Mouse (Mus musculus) B cell, adult 2 months (primary cell): ENCODE results near the gene Npas2.

ENCODE experiments used
- DNase-seq, 2 experiments: peaks; one replicate each; pipeline ENCODE4 v3.0.0; 2022

Gene Npas2

GRCm38 (mm10) chr1:39192997-39193861 is at the start of gene Npas2:
TSS of gene Npas2 (plus strand) at chr1:39193731.
- no peak for DNase-seq

DNA sequence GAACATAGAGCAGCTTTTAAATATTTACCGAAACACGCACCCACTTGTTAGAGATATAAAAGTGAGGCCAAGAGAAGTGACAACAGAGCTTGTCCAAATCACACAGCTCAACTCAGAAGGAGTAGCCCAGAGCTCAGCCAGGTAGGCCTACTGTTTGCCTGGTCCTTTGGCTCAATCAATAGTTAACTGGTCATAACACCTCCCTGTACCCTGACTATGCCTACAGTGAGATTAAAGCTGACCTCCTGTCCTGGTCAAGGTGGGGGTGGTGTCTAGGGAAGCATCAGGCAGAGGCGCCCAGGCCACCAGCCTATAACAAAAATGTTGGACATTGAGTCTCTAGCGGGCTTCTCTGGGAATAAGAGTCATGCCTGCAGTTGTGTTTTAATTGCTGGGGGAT is 36.8 kb upstream of the Npas2 start:
- DNase-seq: no peak

DNA sequence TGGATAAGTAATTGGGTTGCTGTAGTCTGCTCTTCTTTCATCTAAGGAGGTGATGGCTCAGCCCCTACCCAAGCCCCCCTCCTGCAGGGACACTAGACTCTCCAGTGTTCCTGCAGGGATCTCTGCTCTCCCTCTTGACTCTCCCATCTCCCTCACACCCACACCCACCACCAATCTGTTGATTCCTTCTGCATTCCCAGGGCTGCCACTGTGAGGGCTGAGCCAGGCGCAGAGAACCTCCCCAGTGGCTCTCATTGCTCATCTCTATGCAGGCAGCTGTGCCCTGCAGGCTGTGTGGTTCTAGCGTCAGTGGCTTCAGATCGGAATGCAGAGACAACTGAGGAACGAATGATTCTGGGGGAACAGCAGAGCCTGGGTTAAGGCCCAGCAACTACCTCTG is 33.4 kb upstream of the Npas2 start:
- DNase-seq: no peak

DNA sequence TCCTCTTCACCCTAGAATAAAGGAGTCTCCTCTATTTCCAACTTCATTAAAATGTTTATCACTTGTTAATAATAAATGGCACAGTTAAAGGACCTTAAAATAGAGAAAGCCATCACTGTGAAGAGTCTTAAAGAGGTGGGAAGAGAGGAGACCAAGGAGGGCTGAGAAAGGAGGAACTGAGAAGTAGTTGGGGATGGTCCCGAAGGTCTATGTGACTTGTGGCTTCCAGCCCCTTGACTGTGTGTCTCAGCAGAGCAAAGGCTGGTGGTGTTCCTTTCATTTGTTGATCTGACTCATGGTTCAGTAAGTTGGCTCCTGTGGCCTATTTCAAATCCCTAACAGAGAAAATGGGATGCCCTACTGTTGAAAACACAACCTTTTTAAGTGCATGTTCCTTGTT is 30.5 kb upstream of the Npas2 start:
- DNase-seq: no peak

- DNase-seq: no peak
Observed at GRCm38 (mm10) chr1:39176690-39177089, 16.8 kb upstream of the Npas2 start.

DNA sequence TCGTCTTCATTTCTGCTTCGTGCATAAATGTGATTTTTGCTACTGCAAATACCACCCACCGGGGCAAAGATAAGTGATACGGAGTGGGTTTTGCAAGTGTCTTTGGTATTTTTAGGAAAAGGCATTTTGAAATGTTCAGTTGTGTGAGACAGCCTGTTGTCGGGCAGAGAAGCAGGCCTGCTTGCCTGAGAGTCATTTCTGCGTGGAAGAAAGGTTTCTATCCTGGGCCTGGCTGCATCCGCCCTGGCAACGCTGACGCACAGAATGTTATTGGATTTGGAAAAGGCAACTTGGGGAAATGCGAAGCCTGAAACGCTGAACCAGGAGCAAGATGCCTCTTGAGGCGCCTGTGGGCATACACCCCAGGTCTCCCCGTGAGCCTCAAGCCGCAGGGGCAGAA is 16.3 kb upstream of the Npas2 start:
- DNase-seq: no peak

DNA sequence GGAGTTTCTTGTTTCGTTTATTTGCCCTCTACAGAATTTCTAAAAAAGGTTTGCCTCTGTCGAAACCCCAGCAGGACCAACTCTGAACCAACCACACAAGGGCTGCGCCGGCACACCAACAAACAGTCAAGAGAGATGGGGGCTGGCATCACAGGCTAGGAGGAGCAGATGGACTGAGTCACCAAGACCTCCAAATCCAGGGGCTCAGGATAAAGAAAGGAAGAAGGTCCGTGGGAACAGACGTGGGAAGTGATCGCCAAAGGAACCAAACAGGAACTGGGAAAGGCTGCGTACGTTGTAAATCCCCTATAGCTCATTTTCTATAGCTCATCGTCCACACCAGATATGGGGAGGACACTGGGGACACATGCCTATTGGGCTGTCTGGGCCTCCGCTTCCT is 13.7 kb upstream of the Npas2 start:
- no peak for DNase-seq

- DNase-seq: no peak
Observed at GRCm38 (mm10) chr1:39180517-39180916, 13.0 kb upstream of the Npas2 start.

DNA sequence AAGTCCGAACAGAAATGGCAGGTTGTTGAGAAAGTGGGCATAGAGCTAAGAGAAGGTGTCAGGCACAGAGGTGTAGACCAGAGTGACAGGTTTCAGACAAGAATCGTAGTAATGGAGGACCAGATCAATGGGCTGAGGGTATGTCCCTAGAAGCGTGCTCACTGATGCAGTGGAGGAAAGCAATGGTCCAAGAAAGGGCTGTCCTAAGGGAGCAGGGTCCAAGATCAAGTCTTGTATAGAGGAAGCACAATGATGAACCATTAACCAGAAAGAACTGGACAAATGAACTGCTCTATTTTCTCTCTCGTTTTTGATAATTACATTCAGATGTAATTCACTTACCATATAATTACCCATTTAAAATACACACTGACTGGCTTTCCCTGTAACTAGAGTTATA is 11.6 kb upstream of the Npas2 start:
- DNase-seq: no peak

- no peak for DNase-seq
Observed at GRCm38 (mm10) chr1:39185833-39186232, 7.7 kb upstream of the Npas2 start.

DNA sequence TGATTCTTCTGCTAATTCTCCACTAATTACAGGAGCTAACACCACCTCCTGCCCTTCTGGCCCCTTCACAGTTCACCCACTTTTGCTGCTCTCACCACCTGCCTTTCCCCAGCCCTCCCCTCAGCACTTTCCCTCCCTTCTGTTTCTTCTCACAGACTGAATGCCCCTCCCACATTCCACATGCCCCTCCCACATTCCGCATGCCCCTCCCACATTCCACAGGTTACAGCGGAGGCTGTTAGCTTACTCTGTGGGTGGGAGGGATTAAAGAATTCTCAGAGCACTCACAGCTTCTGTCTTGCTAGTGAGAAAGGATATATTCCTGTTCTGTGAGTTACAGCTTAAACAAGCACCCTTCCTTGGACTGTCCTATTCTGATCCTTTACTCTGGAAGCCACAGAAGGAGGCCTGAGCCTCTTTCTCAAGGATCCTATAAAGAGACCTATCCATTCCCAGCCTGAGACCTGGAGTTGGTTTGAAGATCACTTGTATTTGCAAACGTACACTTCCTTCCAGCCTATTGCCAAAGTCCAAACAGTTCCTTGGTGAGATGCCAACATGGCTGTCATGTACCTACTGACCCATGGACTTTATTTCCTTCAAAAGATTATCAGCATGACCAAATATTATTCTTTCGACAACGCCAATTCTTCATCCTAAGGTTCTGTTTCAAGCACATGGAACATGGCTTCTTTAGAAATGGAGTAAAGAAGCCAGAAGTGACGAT is 6.7 kb upstream of the Npas2 start:
- DNase-seq: no peak

GRCm38 (mm10) chr1:39191122-39191521 is 2.4 kb upstream of the Npas2 start:
- no peak for DNase-seq

DNA sequence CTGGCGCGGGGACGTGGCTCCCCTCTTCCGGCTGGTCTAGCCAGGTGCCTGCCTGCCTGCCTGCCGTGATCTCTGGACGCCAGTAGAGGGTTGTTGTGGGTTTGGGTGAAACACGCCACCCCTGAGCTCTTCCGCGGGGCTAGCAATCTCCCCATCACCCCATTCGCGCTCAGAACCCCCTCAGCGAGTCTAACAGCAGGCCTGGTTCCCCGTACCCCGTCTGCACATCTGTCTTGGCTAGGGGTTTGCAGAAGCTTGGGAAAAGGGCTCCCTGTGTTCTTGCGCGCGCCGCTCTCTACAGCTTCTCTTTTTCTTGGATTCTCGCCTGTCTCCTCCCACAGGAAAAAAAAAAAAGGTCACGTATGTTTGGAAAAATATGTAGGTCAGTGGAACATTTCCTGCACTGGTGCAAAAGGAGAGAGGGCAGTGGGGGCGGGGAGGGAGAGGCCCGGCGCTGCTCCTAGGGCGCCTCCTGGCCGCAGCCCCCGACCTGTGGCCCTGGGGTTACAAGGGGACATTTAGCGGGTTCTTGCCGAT is 1.0 kb upstream of the Npas2 start:
- no peak for DNase-seq

- DNase-seq: no peak
Observed at GRCm38 (mm10) chr1:39193862-39194675, 538 bp downstream of the Npas2 start.

DNA sequence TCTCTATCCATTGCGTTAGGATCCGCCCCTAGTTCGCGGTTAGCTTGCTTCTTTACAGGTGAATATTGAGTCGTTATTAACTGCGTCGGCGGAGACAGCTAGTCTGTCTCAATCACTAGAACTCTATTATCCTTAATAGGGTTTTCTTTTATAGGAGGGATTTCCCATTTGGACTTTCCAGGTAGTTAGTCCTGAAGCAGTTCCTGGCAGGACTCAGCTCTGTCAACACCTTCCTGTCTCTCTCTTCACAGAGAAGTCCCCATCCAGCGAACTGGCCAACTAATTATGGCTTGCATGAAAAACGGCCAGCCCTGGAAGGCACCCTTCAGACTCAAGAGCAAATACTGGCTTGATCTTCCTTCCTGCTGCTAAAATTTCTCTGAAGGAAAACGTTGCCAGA is 1.4 kb downstream of the Npas2 start:
- DNase-seq: no peak

DNA sequence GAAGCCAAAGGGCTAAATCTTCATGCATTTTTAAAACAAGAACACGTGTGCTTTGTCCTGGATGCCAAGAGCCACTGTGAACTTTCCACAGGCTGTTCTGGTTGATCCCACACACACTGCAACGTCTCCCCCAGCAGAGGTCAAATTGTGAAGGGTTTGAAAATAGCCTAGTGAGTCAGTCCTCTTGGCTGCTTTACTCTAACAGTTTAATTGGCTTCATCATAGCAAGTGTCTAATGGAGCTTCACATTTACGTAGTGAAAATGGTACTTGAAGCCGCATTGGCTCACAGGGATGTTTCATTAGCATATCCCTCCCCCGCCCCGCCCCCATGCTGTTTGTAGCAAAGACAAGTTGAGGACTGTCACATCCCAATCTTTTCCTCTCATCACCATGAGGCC is 2.6 kb downstream of the Npas2 start:
- no peak for DNase-seq

- no peak for DNase-seq
Observed at GRCm38 (mm10) chr1:39196676-39197375, 3.3 kb downstream of the Npas2 start.

DNA sequence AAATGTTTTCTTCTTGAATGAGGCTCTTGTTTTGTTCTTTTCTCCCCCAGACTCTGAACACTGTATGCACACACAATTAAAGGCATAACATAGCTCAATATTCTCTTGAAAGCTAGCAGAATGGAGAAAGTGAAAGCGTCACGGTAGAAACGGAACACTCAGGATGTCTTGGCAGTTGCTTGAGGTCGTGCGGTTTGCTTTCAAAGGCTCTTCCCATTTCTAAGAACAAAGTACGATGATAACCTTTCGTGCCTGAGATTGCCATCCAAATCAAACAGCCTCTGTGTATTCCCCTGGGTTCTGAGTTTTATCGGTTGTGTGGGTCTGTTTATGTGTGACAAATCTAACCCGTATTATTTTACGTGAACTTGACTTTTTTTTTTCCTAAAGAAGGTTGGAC is 11.5 kb downstream of the Npas2 start:
- no peak for DNase-seq

- no peak for DNase-seq
Observed at GRCm38 (mm10) chr1:39205697-39206096, 12.2 kb downstream of the Npas2 start.

- no peak for DNase-seq
Observed at GRCm38 (mm10) chr1:39206942-39207341, 13.4 kb downstream of the Npas2 start.

GRCm38 (mm10) chr1:39210928-39211327 is 17.4 kb downstream of the Npas2 start:
- no peak for DNase-seq

DNA sequence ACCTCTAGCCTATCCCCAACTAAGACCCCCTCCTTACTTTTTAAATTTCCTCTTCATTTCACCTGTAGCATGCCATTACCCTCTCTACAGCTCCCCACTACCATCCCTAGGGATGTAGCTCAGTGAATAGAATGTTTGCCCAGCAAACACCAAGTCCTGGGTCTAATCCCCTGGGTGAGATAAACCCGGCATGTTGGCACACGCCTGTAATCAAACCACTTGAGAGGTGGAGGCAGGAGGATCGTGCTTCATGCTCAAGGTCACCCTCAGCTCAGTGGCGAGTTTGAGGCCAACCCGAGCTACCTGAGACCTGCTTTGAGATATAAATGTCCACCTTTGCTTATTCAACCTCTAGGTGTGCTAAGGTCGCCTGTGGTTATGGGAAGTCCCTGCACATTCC is 19.5 kb downstream of the Npas2 start:
- DNase-seq: no peak

DNA sequence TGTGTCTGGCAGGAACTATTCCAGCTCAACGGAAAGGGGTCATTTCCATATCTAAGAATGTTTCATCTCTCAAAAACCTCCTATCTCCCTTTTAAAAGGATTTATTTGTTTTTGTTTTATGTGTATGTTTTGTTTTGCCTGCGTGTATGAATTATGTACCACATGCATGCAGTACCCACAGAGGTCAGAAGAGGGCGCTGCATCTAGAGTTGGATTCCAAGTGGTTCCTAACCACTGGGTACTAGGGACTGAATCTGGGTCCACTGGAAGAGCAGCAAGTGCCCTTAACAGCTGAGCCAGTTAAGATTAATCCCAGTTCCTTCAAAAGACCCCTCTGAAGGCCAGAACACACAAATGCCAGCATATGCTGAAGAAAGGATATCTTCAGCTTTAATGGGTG is 24.1 kb downstream of the Npas2 start:
- peak; percentile 24 to 25 for DNase-seq
